Mouse (Mus musculus) neural tube, embryonic 14.5 days (tissue): Measurements from ENCODE around the gene Col26a1. TPM values are rescaled to one million over a fixed set of nuclear protein-coding genes. Genes with fewer than 3 reads are reported as not detected.

Experiments used
- ATAC-seq: fragments of 200-750 bp; cut with Nextera tagmentation; 2 replicates; pipeline ENCODE4 v1.8.0; 2017; ENCODE audit warnings: low read depth, mild to moderate bottlenecking, moderate TSS enrichment, moderate library complexity
- H3K27ac ChIP-seq: fragments of 300-500 bp; sonication (generic); 2 replicates; pipeline ENCODE4 v1.5.1; 2014; ENCODE audit warnings: low read depth, mild to moderate bottlenecking, control low read depth, low read length, moderate library complexity, mixed read lengths
- H3K27me3 ChIP-seq: fragments of 300-500 bp; sonication (generic); 2 replicates; pipeline ENCODE4 v1.6.1; 2014; ENCODE audit warnings: low read length; ENCODE audit not compliant: control insufficient read depth, insufficient read depth
- H3K36me3 ChIP-seq: fragments of 300-500 bp; sonication (generic); 2 replicates; pipeline ENCODE4 v1.6.1; 2014; ENCODE audit warnings: low read length, mixed read lengths; ENCODE audit not compliant: control insufficient read depth, insufficient read depth
- H3K4me1 ChIP-seq: fragments of 300-500 bp; sonication (generic); 2 replicates; pipeline ENCODE4 v1.6.1; 2014; ENCODE audit warnings: low read length; ENCODE audit not compliant: control insufficient read depth, insufficient read depth
- H3K4me2 ChIP-seq: fragments of 300-500 bp; sonication (generic); 2 replicates; pipeline ENCODE4 v1.6.1; 2014; ENCODE audit warnings: mild to moderate bottlenecking, low read depth, low read length, control low read depth
- H3K4me3 ChIP-seq: fragments of 300-500 bp; sonication (generic); 2 replicates; pipeline ENCODE4 v1.5.1; 2014; ENCODE audit warnings: low read depth, low read length, control low read depth, mixed read lengths
- H3K9ac ChIP-seq: fragments of 300-500 bp; sonication (generic); replicated peaks from 2 replicates; pipeline ENCODE4 v1.6.1; 2014; ENCODE audit warnings: low read depth, mild to moderate bottlenecking, control low read depth, low read length, mixed read lengths
- H3K9me3 ChIP-seq: fragments of 300-500 bp; sonication (generic); 2 replicates; pipeline ENCODE4 v1.6.1; 2016; ENCODE audit warnings: low read length; ENCODE audit not compliant: control insufficient read depth
- WGBS: fragments of 180-500 bp; shearing (Covaris S2); extraction: QIAGEN DNeasy Blood & Tissue Kit; methylation state at CpG from one replicate; pipeline ENCODE4 v1.1.7; 2014; 5-methylcytosine and 5-hydroxymethylcytosine counted together
- polyA plus RNA-seq: library from polyadenylated mRNA; unstranded; fragments of >200 nt; fragmentation: Nextera tagmentation; extraction: Ambion mirVana; gene quantifications from 2 replicates; pipeline ENCODE4 v1.2.1, GENCODE M21; 2014

Gene Col26a1
- polyA plus RNA-seq, 1 experiment from 2014 or later, result 12.6 TPM

GRCm38 (mm10) chr5:136802732-136803131 lies 80.3 kb downstream of the Col26a1 start:
- no peaks in the 10 kb centered on the region for H3K9me3 ChIP-seq
- WGBS, result 4% methylated on average over 17 of the region's 17 CpGs
- 0 out of 2 replicates have a peak, but pooled peaks cover 5% of the 10 kb centered on the region for H3K4me1 ChIP-seq
- ATAC-seq, result no peak
- no peak overlapping the region for H3K4me3 ChIP-seq
- H3K9ac ChIP-seq, result peak overlapping the region; percentile 22; the same call in 1 of the 2 replicates
- peak overlapping the region; percentile 28; the same call in 1 of the 2 replicates for H3K4me2 ChIP-seq
- no peaks in the 10 kb centered on the region for H3K27me3 ChIP-seq
- no peak overlapping the region for H3K27ac ChIP-seq
- H3K36me3 ChIP-seq, result no peaks in the 10 kb centered on the region

GRCm38 (mm10) chr5:136796917-136797316 lies 86.1 kb downstream of the Col26a1 start:
- Histone ChIP-seq H3K9ac (no peak overlapping the region), H3K27ac (no peak overlapping the region), H3K4me1 (no peaks in the 10 kb centered on the region), H3K36me3 (no peaks in the 10 kb centered on the region), H3K27me3 (no peaks in the 10 kb centered on the region), H3K4me3 (no peak overlapping the region), H3K9me3 (no peaks in the 10 kb centered on the region), H3K4me2 (no peak overlapping the region)
- 41% methylated on average over 2 of the region's 2 CpGs for WGBS
- no peak for ATAC-seq

GRCm38 (mm10) chr5:136793807-136794206 lies 89.2 kb downstream of the Col26a1 start:
- Histone ChIP-seq H3K36me3 (no peaks in the 10 kb centered on the region), H3K27ac (no peak overlapping the region), H3K27me3 (no peaks in the 10 kb centered on the region), H3K9me3 (no peaks in the 10 kb centered on the region), H3K4me1 (no peaks in the 10 kb centered on the region), H3K4me3 (no peak overlapping the region), H3K4me2 (no peak overlapping the region), H3K9ac (no peak overlapping the region)
- no peak for ATAC-seq
- 89% methylated on average over 15 of the region's 15 CpGs for WGBS

GRCm38 (mm10) chr5:136792541-136792940 lies 90.5 kb downstream of the Col26a1 start:
- no peak overlapping the region for H3K27ac ChIP-seq
- H3K4me1 ChIP-seq, result no peaks in the 10 kb centered on the region
- ATAC-seq, result no peak
- WGBS, result 83% methylated on average over 10 of the region's 10 CpGs
- no peaks in the 10 kb centered on the region for H3K27me3 ChIP-seq
- no peaks in the 10 kb centered on the region for H3K9me3 ChIP-seq
- H3K36me3 ChIP-seq, result no peaks in the 10 kb centered on the region
- H3K4me2 ChIP-seq, result no peak overlapping the region
- no peak overlapping the region for H3K4me3 ChIP-seq
- H3K9ac ChIP-seq, result no peak overlapping the region

GRCm38 (mm10) chr5:136791204-136791603 lies 91.8 kb downstream of the Col26a1 start:
- ATAC-seq, result peak; percentile 41
- no peaks in the 10 kb centered on the region for H3K27me3 ChIP-seq
- H3K4me3 ChIP-seq, result no peak overlapping the region
- H3K9me3 ChIP-seq, result no peaks in the 10 kb centered on the region
- H3K36me3 ChIP-seq, result no peaks in the 10 kb centered on the region
- H3K9ac ChIP-seq, result no peak overlapping the region
- 30% methylated on average over 3 of the region's 3 CpGs for WGBS
- no peak overlapping the region for H3K27ac ChIP-seq
- H3K4me1 ChIP-seq, result no peaks in the 10 kb centered on the region
- H3K4me2 ChIP-seq, result no peak overlapping the region

- no peak overlapping the region for H3K9ac ChIP-seq
- no peak overlapping the region for H3K27ac ChIP-seq
- H3K36me3 ChIP-seq, result no peaks in the 10 kb centered on the region
- 11% methylated on average over 11 of the region's 11 CpGs for WGBS
- peak; percentile 93 for ATAC-seq
- H3K4me3 ChIP-seq, result no peak overlapping the region
- H3K9me3 ChIP-seq, result no peaks in the 10 kb centered on the region
- no peak overlapping the region for H3K4me2 ChIP-seq
- H3K4me1 ChIP-seq, result no peaks in the 10 kb centered on the region
- H3K27me3 ChIP-seq, result no peaks in the 10 kb centered on the region
Observed at GRCm38 (mm10) chr5:136790570-136791196, 92.3 kb downstream of the Col26a1 start.

- no peaks in the 10 kb centered on the region for H3K27me3 ChIP-seq
- H3K27ac ChIP-seq, result no peak overlapping the region
- H3K4me3 ChIP-seq, result no peak overlapping the region
- H3K9me3 ChIP-seq, result no peaks in the 10 kb centered on the region
- no peak for ATAC-seq
- no peaks in the 10 kb centered on the region for H3K4me1 ChIP-seq
- H3K36me3 ChIP-seq, result no peaks in the 10 kb centered on the region
- no peak overlapping the region for H3K9ac ChIP-seq
- no peak overlapping the region for H3K4me2 ChIP-seq
- WGBS, result 80% methylated on average over 8 of the region's 8 CpGs
Observed at GRCm38 (mm10) chr5:136784531-136784930, 98.5 kb downstream of the Col26a1 start.

- no peak overlapping the region for H3K9ac ChIP-seq
- no peaks in the 10 kb centered on the region for H3K9me3 ChIP-seq
- no peak overlapping the region for H3K4me2 ChIP-seq
- H3K4me3 ChIP-seq, result no peak overlapping the region
- no peaks in the 10 kb centered on the region for H3K4me1 ChIP-seq
- no peaks in the 10 kb centered on the region for H3K36me3 ChIP-seq
- no peaks in the 10 kb centered on the region for H3K27me3 ChIP-seq
- no peak for ATAC-seq
- WGBS, result 63% methylated on average over 13 of the region's 13 CpGs
- H3K27ac ChIP-seq, result no peak overlapping the region
Observed at GRCm38 (mm10) chr5:136782600-136782999, 100.4 kb downstream of the Col26a1 start.

GRCm38 (mm10) chr5:136780465-136780864 lies 102.5 kb downstream of the Col26a1 start:
- Histone ChIP-seq H3K4me2 (no peak overlapping the region), H3K9ac (no peak overlapping the region), H3K4me1 (no peaks in the 10 kb centered on the region), H3K27me3 (no peaks in the 10 kb centered on the region), H3K4me3 (no peak overlapping the region), H3K9me3 (no peaks in the 10 kb centered on the region), H3K27ac (no peak overlapping the region), H3K36me3 (no peaks in the 10 kb centered on the region)
- WGBS, result 51% methylated on average over 10 of the region's 10 CpGs
- ATAC-seq, result no peak
